Mouse (Mus musculus) liver, adult 2 months (tissue): ENCODE results near the gene Abi1. TPM values are rescaled to one million over a fixed set of nuclear protein-coding genes. Genes with fewer than 3 reads are reported as not detected.

Source experiments
- DNase-seq: peaks from one replicate; pipeline ENCODE4 v3.0.0-alpha.2; 2011; ENCODE audit warnings: low read depth, low spot score; ENCODE audit errors: extremely low read depth
- H3K27ac ChIP-seq: fragments of 200-500 bp; replicated peaks from 2 replicates; pipeline ENCODE4 v1.5.1; 2012; ENCODE audit warnings: low read depth, mild to moderate bottlenecking, control low read depth, inconsistent platforms, low read length; ENCODE audit not compliant: insufficient read depth
- H3K27me3 ChIP-seq: fragments of 200-500 bp; 2 replicates; pipeline ENCODE4 v1.6.1; 2012; ENCODE audit warnings: mild to moderate bottlenecking, moderate library complexity, low read length, inconsistent platforms; ENCODE audit not compliant: control insufficient read depth, insufficient read depth
- H3K36me3 ChIP-seq: fragments of 200-500 bp; 2 replicates; pipeline ENCODE4 v1.6.1; 2012; ENCODE audit warnings: low read length, inconsistent platforms; ENCODE audit not compliant: control insufficient read depth, insufficient read depth
- H3K4me1 ChIP-seq: fragments of 200-500 bp; 2 replicates; pipeline ENCODE4 v1.6.1; 2011; ENCODE audit warnings: low read length; ENCODE audit not compliant: control insufficient read depth, insufficient read depth
- H3K4me3 ChIP-seq: fragments of 200-500 bp; 2 replicates; pipeline ENCODE4 v1.5.1; 2011; ENCODE audit warnings: low read depth, mild to moderate bottlenecking, control low read depth, low read length, moderate library complexity; ENCODE audit not compliant: insufficient read depth
- H3K79me2 ChIP-seq: fragments of 200-500 bp; 2 replicates; pipeline ENCODE4 v1.6.1; 2012; ENCODE audit warnings: inconsistent platforms, mild to moderate bottlenecking, low read length, moderate library complexity; ENCODE audit not compliant: control insufficient read depth, insufficient read depth
- H3K9ac ChIP-seq: fragments of 200-500 bp; 2 replicates; pipeline ENCODE4 v1.6.1; 2012; ENCODE audit warnings: low read depth, mild to moderate bottlenecking, control low read depth, inconsistent platforms, low read length
- CTCF ChIP-seq: fragments of 200-500 bp; IDR thresholded peaks from 2 replicates; pipeline ENCODE4 v1.5.1; 2011; ENCODE audit warnings: low read depth, low read length, control low read depth
- POLR2A ChIP-seq: fragments of 200-500 bp; IDR thresholded peaks from 2 replicates; pipeline ENCODE4 v1.6.1; 2011; ENCODE audit warnings: low read length, control low read depth; ENCODE audit not compliant: insufficient read depth; ENCODE audit errors: extremely low read depth
- WGBS: fragments of 180-500 bp; shearing (Covaris S2); methylation state at CpG from one replicate; pipeline ENCODE4 v1.1.7; 2018; 5-methylcytosine and 5-hydroxymethylcytosine counted together
- polyA plus RNA-seq: library from polyadenylated mRNA; depleted of rRNA; stranded (reverse); fragments of >200 nt; gene quantifications from 2 replicates; pipeline ENCODE4 v1.2.3, GENCODE M21; 2012
- total RNA-seq: library from RNA; depleted of rRNA; stranded (reverse); fragments of >200 nt; gene quantifications from 2 replicates; pipeline ENCODE4 v1.2.3, GENCODE M21; 2014

Gene Abi1
- total and polyA plus RNA-seq, 2 experiments: 35.6 to 53.9 TPM

DNA sequence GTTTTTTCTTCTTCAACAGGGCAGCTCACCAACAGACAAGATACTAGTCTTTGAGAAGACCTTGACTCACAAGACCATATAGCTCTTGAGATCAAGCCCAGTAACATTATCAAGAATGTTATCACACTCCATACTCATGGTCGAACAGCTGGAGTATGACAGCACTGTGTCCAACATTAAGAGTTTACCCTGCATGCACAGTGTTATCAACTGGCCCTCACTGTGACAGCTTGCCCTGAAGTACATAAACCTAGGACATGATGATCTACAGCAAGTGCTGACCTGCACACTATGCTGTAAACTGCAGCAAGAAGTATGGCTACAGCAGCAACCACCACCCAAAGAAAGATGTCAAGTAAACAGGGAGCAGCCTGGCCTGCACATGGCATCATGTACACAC lies 13.7 kb downstream of the Abi1 start:
- H3K4me3 ChIP-seq: no peak overlapping the region
- no peaks in the 10 kb centered on the region for H3K36me3 ChIP-seq
- no peak overlapping the region for H3K9ac ChIP-seq
- WGBS: 45% methylated on average over 1 of the region's 1 CpGs
- peaks cover 42% of the 10 kb centered on the region for H3K79me2 ChIP-seq
- H3K4me1 ChIP-seq: peaks cover 11% of the 10 kb centered on the region
- no peak for TF ChIP-seq CTCF
- TF ChIP-seq POLR2A: no peak
- H3K27ac ChIP-seq: no peak overlapping the region
- no peaks in the 10 kb centered on the region for H3K27me3 ChIP-seq
- DNase-seq: peak; percentile 20

DNA sequence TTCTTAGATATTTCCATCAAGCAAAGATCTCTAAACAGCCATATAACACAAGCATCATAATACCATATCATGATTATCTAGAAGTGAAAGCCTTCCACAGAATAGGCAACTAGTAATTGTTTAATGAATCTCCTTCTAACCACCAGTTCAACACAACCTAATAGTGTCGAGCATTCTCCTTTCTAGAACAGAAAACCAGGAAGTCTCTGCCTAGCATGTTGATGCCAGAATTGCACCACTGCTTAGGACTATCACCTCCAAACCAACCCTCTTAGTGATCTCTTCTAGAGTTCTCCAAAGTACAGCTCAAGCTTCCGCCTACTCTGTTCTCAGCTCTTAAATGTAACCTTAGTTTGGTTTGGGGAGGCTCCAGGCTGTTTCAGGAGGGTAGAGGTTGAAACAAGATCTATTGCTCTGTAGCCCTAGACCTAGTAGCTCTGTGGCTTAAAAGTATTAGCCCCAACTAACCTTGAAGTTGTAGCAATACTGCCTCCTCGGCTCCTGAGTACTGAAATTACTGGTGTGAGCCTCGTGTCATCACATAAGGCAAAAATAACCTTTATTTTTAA lies 16.2 kb downstream of the Abi1 start:
- Histone ChIP-seq H3K4me1 (peaks cover 15% of the 10 kb centered on the region), H3K9ac (no peak overlapping the region), H3K79me2 (peaks cover 42% of the 10 kb centered on the region), H3K27ac (no peak overlapping the region), H3K4me3 (no peak overlapping the region), H3K36me3 (no peaks in the 10 kb centered on the region), H3K27me3 (no peaks in the 10 kb centered on the region)
- no peak for TF ChIP-seq POLR2A
- no peak for DNase-seq
- WGBS: 80% methylated on average over 4 of the region's 4 CpGs

DNA sequence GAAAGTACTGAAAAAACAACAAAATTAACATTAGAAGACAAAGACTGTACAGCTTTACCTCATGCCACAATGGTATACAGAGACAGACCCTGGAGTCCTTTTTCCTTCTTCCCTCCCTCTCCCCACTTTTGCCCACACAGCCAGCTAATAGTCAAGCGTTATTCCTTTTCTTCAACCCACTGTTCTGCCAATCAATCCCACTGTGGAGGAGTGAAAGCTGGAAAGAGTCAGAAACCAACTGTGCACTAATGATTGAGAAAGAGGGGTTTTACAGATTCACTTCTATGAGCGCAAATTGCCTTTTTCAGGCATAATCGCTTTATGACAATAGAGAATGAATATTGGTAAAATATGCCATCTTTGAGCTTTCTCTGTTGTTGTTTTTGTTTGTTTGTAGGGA lies 17.0 kb downstream of the Abi1 start:
- TF ChIP-seq CTCF (no peak), POLR2A (no peak)
- H3K27ac ChIP-seq: no peak overlapping the region
- peaks cover 15% of the 10 kb centered on the region for H3K4me1 ChIP-seq
- no peak overlapping the region for H3K4me3 ChIP-seq
- H3K36me3 ChIP-seq: no peaks in the 10 kb centered on the region
- DNase-seq: no peak
- 91% methylated on average over 3 of the region's 3 CpGs for WGBS
- H3K9ac ChIP-seq: no peak overlapping the region
- peaks cover 40% of the 10 kb centered on the region for H3K79me2 ChIP-seq
- H3K27me3 ChIP-seq: no peaks in the 10 kb centered on the region

DNA sequence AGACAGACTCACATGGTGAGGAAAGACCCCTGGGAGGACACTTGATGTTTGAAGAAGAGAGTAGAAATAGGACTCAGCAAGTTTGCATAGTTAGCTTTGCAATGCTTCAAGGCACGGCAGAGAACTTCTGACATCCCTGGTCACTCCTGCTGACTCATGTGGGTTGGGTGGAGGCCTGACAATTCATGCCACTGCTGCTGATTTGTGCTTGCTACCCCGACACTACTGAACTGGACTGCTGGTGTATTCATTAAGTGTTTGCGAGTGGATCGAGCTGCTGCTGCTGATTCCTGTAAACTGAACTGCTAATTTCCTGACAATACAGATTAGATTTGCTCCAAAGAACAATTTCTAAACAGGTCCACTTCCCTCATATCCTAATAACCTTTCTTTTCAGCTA lies 18.3 kb downstream of the Abi1 start:
- H3K27me3 ChIP-seq: no peaks in the 10 kb centered on the region
- H3K4me1 ChIP-seq: peaks cover 19% of the 10 kb centered on the region
- TF ChIP-seq CTCF (no peak), POLR2A (no peak)
- H3K4me3 ChIP-seq: no peak overlapping the region
- 17% methylated on average over 4 of the region's 4 CpGs for WGBS
- H3K36me3 ChIP-seq: no peaks in the 10 kb centered on the region
- H3K9ac ChIP-seq: no peak overlapping the region
- DNase-seq: peak; percentile 39
- no peak overlapping the region for H3K27ac ChIP-seq
- peaks cover 38% of the 10 kb centered on the region for H3K79me2 ChIP-seq

DNA sequence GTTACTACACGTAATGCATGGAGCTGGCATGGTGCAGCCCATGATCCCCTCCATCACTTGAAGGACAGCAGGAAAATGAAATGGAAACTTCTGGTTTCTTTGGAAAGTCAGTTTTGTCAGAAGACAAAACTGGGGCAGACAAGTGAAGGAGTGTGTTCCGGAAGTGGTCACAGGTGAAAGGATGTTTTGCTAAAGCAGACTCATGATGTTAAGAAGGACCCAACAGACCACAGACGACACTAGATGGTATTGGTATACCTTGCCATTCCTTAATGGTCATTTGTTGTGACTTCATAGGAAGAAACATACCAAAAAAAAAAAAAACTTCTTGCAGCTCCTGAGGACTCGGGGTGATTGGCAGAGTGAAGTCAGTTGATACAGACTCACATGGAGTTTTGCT lies 18.7 kb downstream of the Abi1 start:
- H3K79me2 ChIP-seq: peaks cover 34% of the 10 kb centered on the region
- no peak overlapping the region for H3K9ac ChIP-seq
- no peaks in the 10 kb centered on the region for H3K36me3 ChIP-seq
- 88% methylated on average over 4 of the region's 4 CpGs for WGBS
- H3K27me3 ChIP-seq: no peaks in the 10 kb centered on the region
- peaks cover 15% of the 10 kb centered on the region for H3K4me1 ChIP-seq
- DNase-seq: no peak
- H3K27ac ChIP-seq: no peak overlapping the region
- H3K4me3 ChIP-seq: no peak overlapping the region
- TF ChIP-seq POLR2A: no peak
- TF ChIP-seq CTCF: no peak

DNA sequence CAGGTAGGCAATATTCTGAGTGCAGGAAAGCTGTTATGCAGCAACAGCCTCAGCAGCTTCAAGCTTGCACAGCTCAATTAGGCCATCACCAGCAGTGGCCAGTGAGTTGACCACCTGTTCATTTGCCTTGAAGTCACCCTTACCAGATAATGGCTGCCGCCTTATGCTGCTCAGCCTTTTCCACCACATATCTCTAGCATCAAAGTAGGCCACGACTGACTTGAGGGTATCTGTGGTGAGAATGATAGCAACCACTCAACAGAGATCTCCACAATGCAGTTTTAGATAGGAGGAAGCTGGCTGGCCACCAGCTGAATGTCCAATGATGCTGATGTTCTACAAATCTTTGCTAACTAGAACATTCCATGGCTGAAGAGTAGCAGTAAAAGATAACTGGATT lies 20.9 kb downstream of the Abi1 start:
- Histone ChIP-seq H3K4me3 (no peak overlapping the region), H3K36me3 (no peaks in the 10 kb centered on the region), H3K27ac (no peak overlapping the region), H3K79me2 (peaks cover 33% of the 10 kb centered on the region), H3K27me3 (no peaks in the 10 kb centered on the region), H3K4me1 (peaks cover 18% of the 10 kb centered on the region), H3K9ac (no peak overlapping the region)
- TF ChIP-seq POLR2A (no peak), CTCF (no peak)
- DNase-seq: no peak
- 89% methylated on average over 2 of the region's 2 CpGs for WGBS
